Mouse (Mus musculus) ES-Bruce4 (cell line): ENCODE data around the gene Thra.

ENCODE experiments used
- CTCF ChIP-seq: IDR thresholded peaks from one replicate; pipeline ENCODE4 v1.8.1; 2011; ENCODE audit warnings: low read depth, low read length
- EP300 ChIP-seq: IDR thresholded peaks from 2 replicates; pipeline ENCODE4 v1.6.1; 2011; ENCODE audit warnings: low read depth, low read length; ENCODE audit not compliant: insufficient read depth
- POLR2A ChIP-seq: IDR thresholded peaks from one replicate; pipeline ENCODE4 v1.8.1; 2011; ENCODE audit warnings: low read length; ENCODE audit not compliant: insufficient read depth

DNA sequence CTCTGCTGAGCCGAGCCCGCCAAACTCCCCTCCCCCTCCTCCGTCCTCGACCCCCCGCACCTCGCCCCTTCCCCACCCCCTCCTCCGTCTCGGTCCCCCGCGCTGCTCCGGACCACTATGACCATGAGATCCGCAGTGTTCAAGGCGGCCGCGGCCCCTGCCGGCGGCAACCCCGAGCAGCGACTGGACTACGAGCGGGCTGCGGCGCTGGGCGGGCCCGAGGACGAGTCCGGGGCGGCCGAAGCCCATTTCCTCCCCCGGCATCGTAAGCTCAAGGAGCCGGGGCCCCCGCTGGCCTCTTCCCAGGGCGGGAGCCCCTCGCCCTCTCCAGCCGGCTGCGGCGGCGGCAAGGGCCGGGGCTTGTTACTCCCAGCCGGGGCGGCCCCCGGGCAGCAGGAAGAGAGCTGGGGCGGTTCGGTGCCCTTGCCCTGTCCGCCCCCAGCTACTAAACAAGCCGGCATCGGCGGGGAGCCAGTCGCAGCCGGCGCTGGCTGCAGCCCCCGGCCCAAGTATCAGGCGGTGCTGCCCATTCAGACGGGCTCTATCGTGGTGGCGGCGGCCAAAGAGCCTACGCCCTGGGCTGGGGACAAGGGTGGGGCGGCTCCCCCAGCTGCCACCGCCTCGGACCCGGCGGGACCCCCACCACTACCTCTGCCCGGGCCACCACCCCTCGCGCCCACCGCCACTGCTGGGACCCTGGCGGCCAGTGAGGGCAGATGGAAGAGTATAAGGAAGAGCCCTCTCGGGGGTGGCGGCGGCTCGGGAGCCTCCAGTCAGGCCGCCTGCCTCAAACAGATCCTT is 55.5 kb downstream of the Thra start:
- TF ChIP-seq CTCF = no peak
- no peak for TF ChIP-seq POLR2A
- TF ChIP-seq EP300 = no peak
